In the genomic region with DNA sequence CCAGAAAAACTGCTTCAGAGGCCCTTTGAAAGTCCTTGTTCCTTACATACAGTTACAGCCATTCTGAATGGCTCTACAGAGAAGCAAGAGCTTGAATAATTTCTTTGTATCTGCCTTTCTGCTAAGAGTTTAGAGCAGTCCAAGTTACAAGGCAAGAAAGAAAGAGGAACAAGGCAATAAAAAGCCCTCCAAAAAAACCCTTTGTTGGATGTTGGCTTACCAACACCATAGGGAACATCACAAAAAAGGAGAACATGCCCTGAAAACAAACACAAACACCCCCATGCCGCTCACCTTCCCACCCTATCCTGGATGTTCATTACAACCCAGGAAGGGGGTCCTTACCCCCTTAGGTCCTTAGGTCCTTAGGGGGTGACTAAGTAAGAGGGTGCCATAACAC, we compare ENCODE assay signal across 19 mouse cellular contexts.
"Had no signal": no experiment of that assay in that cellular context is flagged by ENCODE, and none has a peak within 500 bp of the region (broad histone marks: within the 10 kb centered on the region; RNA-seq: fewer than 3 reads in every experiment).

No protein-coding gene starts in this region.

- DNase-seq: liver, postnatal 0 days; lung, adult 2 months; lung, postnatal 14 days; lung, postnatal 36 days; right cerebral cortex, postnatal 14 days; thymus, adult 2 months; thymus, postnatal 25 days; thymus, postnatal 4 days had no signal

- H3K27me3 ChIP-seq: liver, embryonic 15.5 days; lung, embryonic 15.5 days; megakaryocyte, embryonic 14.5 days; midbrain, embryonic 13.5 days; midbrain, embryonic 15.5 days; neural tube, embryonic 12.5 days; stomach, embryonic 15.5 days had no signal

- ATAC-seq: liver, postnatal 0 days; lung, postnatal 0 days; midbrain, embryonic 13.5 days; midbrain, embryonic 15.5 days had no signal

- H3K36me3 ChIP-seq: liver, embryonic 15.5 days; lung, embryonic 15.5 days; midbrain, embryonic 13.5 days; midbrain, embryonic 15.5 days; neural tube, embryonic 12.5 days; stomach, embryonic 15.5 days had no signal

- H3K4me3 ChIP-seq: liver, embryonic 15.5 days; lung, embryonic 15.5 days; megakaryocyte, embryonic 14.5 days; midbrain, embryonic 13.5 days; midbrain, embryonic 15.5 days; neural tube, embryonic 12.5 days; stomach, embryonic 15.5 days had no signal

- H3K4me1 ChIP-seq: liver, embryonic 15.5 days; lung, embryonic 15.5 days; megakaryocyte, embryonic 14.5 days; midbrain, embryonic 13.5 days; midbrain, embryonic 15.5 days; neural tube, embryonic 12.5 days; stomach, embryonic 15.5 days had no signal

- H3K9me3 ChIP-seq: liver, embryonic 15.5 days; lung, embryonic 15.5 days; megakaryocyte, embryonic 14.5 days; midbrain, embryonic 13.5 days; midbrain, embryonic 15.5 days; neural tube, embryonic 12.5 days; stomach, embryonic 15.5 days had no signal

- H3K27ac ChIP-seq: liver, embryonic 15.5 days; lung, embryonic 15.5 days; macrophage; midbrain, embryonic 13.5 days; midbrain, embryonic 15.5 days; neural tube, embryonic 12.5 days; stomach, embryonic 15.5 days; stomach, postnatal 0 days had no signal

- H3K4me2 ChIP-seq: liver, embryonic 15.5 days; lung, embryonic 15.5 days; midbrain, embryonic 11.5 days; midbrain, embryonic 13.5 days; midbrain, embryonic 15.5 days; neural tube, embryonic 12.5 days; stomach, embryonic 15.5 days had no signal

- H3K9ac ChIP-seq: liver, embryonic 15.5 days; liver, postnatal 0 days; lung, embryonic 15.5 days; midbrain, embryonic 13.5 days; midbrain, embryonic 15.5 days; neural tube, embryonic 12.5 days; stomach, embryonic 15.5 days had no signal
